Mouse (Mus musculus): ENCODE data around the gene Angpt4.

- TF ChIP-seq CTCF (IDR thresholded peaks at IDR 0.05; ENCODE audit: insufficient read depth, low read depth, low read length) (no peak), POLR2A (IDR thresholded peaks at IDR 0.05; ENCODE audit: insufficient read depth, low read depth, low read length) (no peak)
Measured at GRCm38 (mm10) chr2:151879760-151880159, 31.2 kb upstream of the Angpt4 start.

All from olfactory bulb, adult 2 months (tissue).